Mouse (Mus musculus): ENCODE results near the gene Hsf2bp. TPM values are rescaled to one million over a fixed set of nuclear protein-coding genes. Genes with fewer than 3 reads are reported as not detected.

The Hsf2bp gene
- polyA plus RNA-seq, 2 experiments = 0.59 to 0.74 TPM

DNA sequence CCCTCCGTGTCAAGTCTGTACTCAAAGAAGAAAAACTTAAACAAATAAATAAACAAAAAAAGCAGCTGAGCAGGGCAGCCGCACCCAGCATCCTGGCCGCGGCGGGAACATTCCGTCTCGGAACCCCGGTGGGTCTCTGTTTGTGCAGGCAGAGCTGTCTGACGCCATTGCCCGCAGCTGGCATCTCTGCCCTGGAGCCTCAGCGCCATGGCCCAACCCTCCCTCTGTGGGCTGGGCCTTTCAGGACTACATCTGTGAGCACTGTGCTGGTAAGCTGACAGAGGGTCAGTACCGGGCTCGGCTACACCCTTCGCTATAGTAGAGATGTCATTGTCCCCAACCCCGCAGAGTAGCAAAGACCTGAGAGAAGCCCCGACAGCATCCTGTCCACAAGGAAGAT, 123.8 kb downstream of the Hsf2bp start:
- DNase-seq (ENCODE audit: low spot score) = no peak
- WGBS = 83% methylated on average over 16 of the region's 16 CpGs
- Histone ChIP-seq H3K9ac (ENCODE audit: low read depth, low read length, severe bottlenecking) (no peak overlapping the region), H3K4me1 (ENCODE audit: control insufficient read depth, insufficient read depth, low read length) (peaks cover 23% of the 10 kb centered on the region), H3K27me3 (ENCODE audit: control insufficient read depth, insufficient read depth, low read length) (no peaks in the 10 kb centered on the region), H3K27ac (replicated peaks; ENCODE audit: low read depth, low read length) (no peak overlapping the region), H3K36me3 (ENCODE audit: control insufficient read depth, insufficient read depth, low read length) (no peaks in the 10 kb centered on the region), H3K4me2 (replicated peaks; ENCODE audit: low read depth, low read length, severe bottlenecking) (no peak overlapping the region), H3K4me3 (replicated peaks; ENCODE audit: low read length) (no peak overlapping the region), H3K9me3 (ENCODE audit: control insufficient read depth, low read length) (no peaks in the 10 kb centered on the region)
- ATAC-seq (ENCODE audit: low FRiP score, low read depth) = no peak
- TF ChIP-seq POLR2A (IDR thresholded peaks at IDR 0.05; ENCODE audit: borderline replicate concordance, extremely low read depth, insufficient read depth, insufficient read length) = no peak

DNA sequence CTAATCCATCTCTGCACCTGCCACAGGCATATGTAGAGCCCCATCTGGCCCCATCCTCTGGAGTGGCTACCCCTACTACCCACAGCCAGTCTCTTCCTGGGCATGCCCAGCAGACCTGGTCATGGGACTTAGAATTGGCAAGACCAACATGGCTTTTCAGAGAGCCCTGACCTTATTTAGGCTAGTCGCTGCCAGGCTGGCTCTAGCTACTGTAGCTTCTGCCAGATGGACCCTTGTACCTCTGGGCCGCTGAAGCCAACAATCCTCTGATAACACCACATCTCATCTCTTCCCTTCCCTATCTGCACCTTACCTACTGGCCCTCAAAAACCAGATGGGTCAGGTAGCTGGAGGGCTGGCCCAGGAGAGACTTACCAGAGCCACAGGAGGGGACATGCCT, 127.2 kb downstream of the Hsf2bp start:
- no peaks in the 10 kb centered on the region for H3K27me3 ChIP-seq (ENCODE audit: control insufficient read depth, insufficient read depth, low read length)
- no peaks in the 10 kb centered on the region for H3K36me3 ChIP-seq (ENCODE audit: control insufficient read depth, insufficient read depth, low read length)
- H3K4me1 ChIP-seq (ENCODE audit: control insufficient read depth, insufficient read depth, low read length) = peaks cover 13% of the 10 kb centered on the region
- H3K9ac ChIP-seq (ENCODE audit: low read depth, low read length, severe bottlenecking) = no peak overlapping the region
- WGBS = 95% methylated on average over 2 of the region's 2 CpGs
- TF ChIP-seq POLR2A (IDR thresholded peaks at IDR 0.05; ENCODE audit: borderline replicate concordance, extremely low read depth, insufficient read depth, insufficient read length) = no peak
- no peaks in the 10 kb centered on the region for H3K9me3 ChIP-seq (ENCODE audit: control insufficient read depth, low read length)
- H3K27ac ChIP-seq (replicated peaks; ENCODE audit: low read depth, low read length) = no peak overlapping the region
- H3K4me2 ChIP-seq (replicated peaks; ENCODE audit: low read depth, low read length, severe bottlenecking) = no peak overlapping the region
- H3K4me3 ChIP-seq (replicated peaks; ENCODE audit: low read length) = no peak overlapping the region
- DNase-seq (ENCODE audit: low spot score) (no peak), ATAC-seq (ENCODE audit: low FRiP score, low read depth) (no peak)

DNA sequence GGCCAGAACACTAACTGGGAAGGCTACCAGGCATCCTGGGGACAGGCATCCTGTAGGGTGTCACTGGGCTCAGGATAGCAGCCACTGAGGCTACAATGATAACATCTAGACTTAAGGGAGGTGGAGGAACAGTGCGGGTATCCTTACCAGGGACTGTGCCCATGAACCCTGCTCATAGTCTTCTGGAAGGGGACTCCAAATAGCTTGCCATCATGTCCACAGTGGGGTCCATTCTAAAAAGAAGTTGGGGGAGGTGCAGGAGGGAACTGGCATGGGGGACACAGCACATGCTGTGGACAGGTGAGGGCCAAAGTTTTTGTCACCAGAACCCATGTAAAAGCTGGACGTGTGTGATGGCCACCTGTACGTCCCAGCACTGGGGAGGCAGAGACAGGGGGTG, 129.7 kb downstream of the Hsf2bp start:
- no peak overlapping the region for H3K9ac ChIP-seq (ENCODE audit: low read depth, low read length, severe bottlenecking)
- no peaks in the 10 kb centered on the region for H3K27me3 ChIP-seq (ENCODE audit: control insufficient read depth, insufficient read depth, low read length)
- H3K36me3 ChIP-seq (ENCODE audit: control insufficient read depth, insufficient read depth, low read length) = no peaks in the 10 kb centered on the region
- no peak overlapping the region for H3K4me3 ChIP-seq (replicated peaks; ENCODE audit: low read length)
- H3K9me3 ChIP-seq (ENCODE audit: control insufficient read depth, low read length) = no peaks in the 10 kb centered on the region
- DNase-seq (ENCODE audit: low spot score) = no peak
- H3K27ac ChIP-seq (replicated peaks; ENCODE audit: low read depth, low read length) = 0 out of 2 replicates have a peak overlapping the region, but pooled peaks have one; percentile 8
- WGBS = 87% methylated on average over 3 of the region's 3 CpGs
- no peak overlapping the region for H3K4me2 ChIP-seq (replicated peaks; ENCODE audit: low read depth, low read length, severe bottlenecking)
- H3K4me1 ChIP-seq (ENCODE audit: control insufficient read depth, insufficient read depth, low read length) = no peaks in the 10 kb centered on the region
- no peak for ATAC-seq (ENCODE audit: low FRiP score, low read depth)
- TF ChIP-seq POLR2A (IDR thresholded peaks at IDR 0.05; ENCODE audit: borderline replicate concordance, extremely low read depth, insufficient read depth, insufficient read length) = no peak

GRCm38 (mm10) chr17:31905791-31906211, 130.3 kb downstream of the Hsf2bp start:
- Histone ChIP-seq H3K9ac (ENCODE audit: low read depth, low read length, severe bottlenecking) (no peak overlapping the region), H3K27me3 (ENCODE audit: control insufficient read depth, insufficient read depth, low read length) (no peaks in the 10 kb centered on the region), H3K9me3 (ENCODE audit: control insufficient read depth, low read length) (no peaks in the 10 kb centered on the region), H3K36me3 (ENCODE audit: control insufficient read depth, insufficient read depth, low read length) (no peaks in the 10 kb centered on the region), H3K27ac (replicated peaks; ENCODE audit: low read depth, low read length) (0 out of 2 replicates have a peak overlapping the region, but pooled peaks have one; percentile 58), H3K4me3 (replicated peaks; ENCODE audit: low read length) (no peak overlapping the region), H3K4me2 (replicated peaks; ENCODE audit: low read depth, low read length, severe bottlenecking) (no peak overlapping the region), H3K4me1 (ENCODE audit: control insufficient read depth, insufficient read depth, low read length) (no peaks in the 10 kb centered on the region)
- ATAC-seq (ENCODE audit: low FRiP score, low read depth) (no peak), DNase-seq (ENCODE audit: low spot score) (no peak)
- TF ChIP-seq POLR2A (IDR thresholded peaks at IDR 0.05; ENCODE audit: borderline replicate concordance, extremely low read depth, insufficient read depth, insufficient read length) = no peak
- WGBS = 53% methylated on average over 10 of the region's 10 CpGs

GRCm38 (mm10) chr17:31905201-31905790, 130.9 kb downstream of the Hsf2bp start:
- H3K27me3 ChIP-seq (ENCODE audit: control insufficient read depth, insufficient read depth, low read length) = no peaks in the 10 kb centered on the region
- no peak for TF ChIP-seq POLR2A (IDR thresholded peaks at IDR 0.05; ENCODE audit: borderline replicate concordance, extremely low read depth, insufficient read depth, insufficient read length)
- H3K9ac ChIP-seq (ENCODE audit: low read depth, low read length, severe bottlenecking) = no peak overlapping the region
- no peak for ATAC-seq (ENCODE audit: low FRiP score, low read depth)
- no peaks in the 10 kb centered on the region for H3K9me3 ChIP-seq (ENCODE audit: control insufficient read depth, low read length)
- no peak overlapping the region for H3K4me3 ChIP-seq (replicated peaks; ENCODE audit: low read length)
- no peaks in the 10 kb centered on the region for H3K4me1 ChIP-seq (ENCODE audit: control insufficient read depth, insufficient read depth, low read length)
- H3K4me2 ChIP-seq (replicated peaks; ENCODE audit: low read depth, low read length, severe bottlenecking) = no peak overlapping the region
- H3K36me3 ChIP-seq (ENCODE audit: control insufficient read depth, insufficient read depth, low read length) = no peaks in the 10 kb centered on the region
- WGBS = 84% methylated on average over 9 of the region's 9 CpGs
- DNase-seq (ENCODE audit: low spot score) = no peak
- H3K27ac ChIP-seq (replicated peaks; ENCODE audit: low read depth, low read length) = peak overlapping the region; percentile 58; the same call in 1 of the 2 replicates

All from limb, embryonic 14.5 days (tissue).